Mouse (Mus musculus) thymus, adult 2 months (tissue): Measurements from ENCODE around the gene Krtap1-3.

Source experiments
- CTCF ChIP-seq: fragments of 200-500 bp; IDR thresholded peaks from 2 replicates; pipeline ENCODE4 v1.5.1; 2012; ENCODE audit warnings: mild to moderate bottlenecking, control low read depth, low read length, moderate library complexity, borderline replicate concordance; ENCODE audit not compliant: control insufficient read depth, poor library complexity, insufficient read depth; ENCODE audit errors: extremely low read depth
- POLR2A ChIP-seq: fragments of 200-500 bp; IDR thresholded peaks from 2 replicates; pipeline ENCODE4 v1.6.1; 2012; ENCODE audit warnings: mild to moderate bottlenecking, low read length, control low read depth, moderate library complexity; ENCODE audit not compliant: control insufficient read depth, poor library complexity, insufficient read depth; ENCODE audit errors: extremely low read depth

DNA sequence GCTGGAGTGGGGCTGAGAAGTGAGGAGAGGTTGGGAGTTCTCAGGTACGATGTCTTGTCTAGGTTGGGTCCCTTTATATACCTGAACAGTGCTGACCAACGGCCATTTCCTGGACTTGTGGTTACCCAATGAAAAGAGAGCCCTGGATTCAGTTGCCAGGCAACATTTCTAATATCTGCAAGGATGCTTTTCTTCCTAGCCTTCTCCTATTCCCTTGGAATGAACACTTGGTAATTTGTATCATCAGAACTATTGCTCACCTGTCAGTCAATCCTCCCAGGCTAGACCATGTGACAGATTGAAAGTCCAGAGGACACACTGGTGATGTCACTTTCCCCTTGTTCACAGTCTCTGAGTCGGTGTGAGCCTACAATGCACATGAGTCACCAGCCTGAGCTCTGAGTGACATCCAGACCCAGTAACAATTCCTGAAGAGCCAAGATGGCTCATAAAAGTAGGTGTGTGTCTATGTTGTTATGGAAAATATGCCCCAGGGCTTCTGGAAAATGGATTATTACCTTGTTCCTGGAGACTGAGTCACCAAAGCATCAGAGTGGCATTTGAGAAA is 23.7 kb upstream of the Krtap1-3 start, which contains the start of gene Krtap2-4:
- TF ChIP-seq POLR2A (no peak), CTCF (no peak)
